Mouse (Mus musculus) layer of hippocampus, adult 11-12 months (tissue): ENCODE measurements around the gene Shisa6.

Source experiments
- DNase-seq: peaks from one replicate; pipeline ENCODE4 v3.0.0; 2022; ENCODE audit warnings: low spot score

Gene Shisa6

GRCm38 (mm10) chr11:66525371-66526045 lies at the start of gene Shisa6:
Gene Shisa6, minus strand, starts transcription at chr11:66525964.
- DNase-seq, result peak; percentile 32

GRCm38 (mm10) chr11:66573888-66574287 lies 48.1 kb upstream of the Shisa6 start:
- no peak for DNase-seq

- DNase-seq, result no peak
Observed at GRCm38 (mm10) chr11:66569045-66569444, 43.3 kb upstream of the Shisa6 start.

- no peak for DNase-seq
Observed at GRCm38 (mm10) chr11:66568386-66568791, 42.6 kb upstream of the Shisa6 start.

GRCm38 (mm10) chr11:66567382-66567781 lies 41.6 kb upstream of the Shisa6 start:
- no peak for DNase-seq

GRCm38 (mm10) chr11:66562274-66562673 lies 36.5 kb upstream of the Shisa6 start:
- no peak for DNase-seq

- DNase-seq, result no peak
Observed at GRCm38 (mm10) chr11:66537820-66538219, 12.1 kb upstream of the Shisa6 start.

GRCm38 (mm10) chr11:66535866-66536265 lies 10.1 kb upstream of the Shisa6 start:
- no peak for DNase-seq

GRCm38 (mm10) chr11:66535156-66535555 lies 9.4 kb upstream of the Shisa6 start:
- DNase-seq, result no peak

GRCm38 (mm10) chr11:66534291-66534690 lies 8.5 kb upstream of the Shisa6 start:
- DNase-seq, result no peak

GRCm38 (mm10) chr11:66528146-66528545 lies 2.4 kb upstream of the Shisa6 start:
- no peak for DNase-seq

GRCm38 (mm10) chr11:66527343-66527742 lies 1.6 kb upstream of the Shisa6 start:
- DNase-seq, result no peak

GRCm38 (mm10) chr11:66526981-66527320 lies 1.2 kb upstream of the Shisa6 start:
- peak; percentile 28 for DNase-seq

GRCm38 (mm10) chr11:66526046-66526980 lies 549 bp upstream of the Shisa6 start:
- peak; percentile 41 for DNase-seq

GRCm38 (mm10) chr11:66524251-66524650 lies 1.5 kb downstream of the Shisa6 start:
- peak; percentile 52 for DNase-seq

GRCm38 (mm10) chr11:66522376-66522775 lies 3.4 kb downstream of the Shisa6 start:
- peak; percentile 57 for DNase-seq

- DNase-seq, result no peak
Observed at GRCm38 (mm10) chr11:66519386-66519785, 6.4 kb downstream of the Shisa6 start.

- DNase-seq, result no peak
Observed at GRCm38 (mm10) chr11:66514346-66514745, 11.4 kb downstream of the Shisa6 start.

GRCm38 (mm10) chr11:66500951-66501350 lies 24.8 kb downstream of the Shisa6 start:
- DNase-seq, result no peak

- DNase-seq, result no peak
Observed at GRCm38 (mm10) chr11:66498857-66499445, 26.8 kb downstream of the Shisa6 start.

GRCm38 (mm10) chr11:66496235-66496634 lies 29.5 kb downstream of the Shisa6 start:
- DNase-seq, result no peak

- DNase-seq, result no peak
Observed at GRCm38 (mm10) chr11:66494391-66494790, 31.4 kb downstream of the Shisa6 start.

GRCm38 (mm10) chr11:66487765-66488164 lies 38.0 kb downstream of the Shisa6 start:
- DNase-seq, result peak; percentile 22
